Mouse (Mus musculus) embryonic facial prominence, embryonic 13.5 days (tissue): ENCODE results near the gene Prrxl1. TPM values are rescaled to one million over a fixed set of nuclear protein-coding genes. Genes with fewer than 3 reads are reported as not detected.

Experiments
- ATAC-seq: fragments of 200-750 bp; cut with Nextera tagmentation; 2 replicates; pipeline ENCODE4 v1.8.0; 2017; ENCODE audit warnings: low read depth; ENCODE audit not compliant: insufficient number of reproducible peaks, insufficient read depth, low FRiP score, low TSS enrichment
- H3K27ac ChIP-seq: fragments of 300-500 bp; sonication (generic); 2 replicates; pipeline ENCODE4 v1.5.1; 2015; ENCODE audit warnings: moderate library complexity, mild to moderate bottlenecking, inconsistent platforms
- H3K27me3 ChIP-seq: fragments of 300-500 bp; sonication (generic); 2 replicates; pipeline ENCODE4 v1.6.1; 2015; ENCODE audit warnings: mild to moderate bottlenecking, inconsistent platforms
- H3K36me3 ChIP-seq: fragments of 300-500 bp; sonication (generic); 2 replicates; pipeline ENCODE4 v1.6.1; 2015; ENCODE audit warnings: mild to moderate bottlenecking, inconsistent platforms
- H3K4me1 ChIP-seq: fragments of 300-500 bp; sonication (generic); 2 replicates; pipeline ENCODE4 v1.6.1; 2015; ENCODE audit warnings: inconsistent platforms
- H3K4me2 ChIP-seq: fragments of 300-500 bp; sonication (generic); 2 replicates; pipeline ENCODE4 v1.6.1; 2015; ENCODE audit warnings: moderate library complexity, mild to moderate bottlenecking, inconsistent platforms
- H3K4me3 ChIP-seq: fragments of 300-500 bp; sonication (generic); 2 replicates; pipeline ENCODE4 v1.5.1; 2015; ENCODE audit warnings: mild to moderate bottlenecking, inconsistent platforms
- H3K9ac ChIP-seq: fragments of 300-500 bp; sonication (generic); 2 replicates; pipeline ENCODE4 v1.6.1; 2015; ENCODE audit warnings: mild to moderate bottlenecking, inconsistent platforms
- H3K9me3 ChIP-seq: fragments of 300-500 bp; sonication (generic); 2 replicates; pipeline ENCODE4 v1.6.1; 2016; ENCODE audit warnings: inconsistent platforms
- WGBS: fragments of 180-500 bp; shearing (Covaris S2); methylation state at CpG from one replicate; pipeline ENCODE4 v1.1.7; 2015; ENCODE audit warnings: mixed read lengths; 5-methylcytosine and 5-hydroxymethylcytosine counted together
- polyA plus RNA-seq: library from polyadenylated mRNA; unstranded; fragments of >200 nt; fragmentation: Nextera tagmentation; extraction: Ambion mirVana; gene quantifications from 2 replicates; pipeline ENCODE4 v1.2.1, GENCODE M21; 2015

The Prrxl1 gene
- polyA plus RNA-seq, 1 experiment from 2014 or later, result 0.87 TPM

DNA sequence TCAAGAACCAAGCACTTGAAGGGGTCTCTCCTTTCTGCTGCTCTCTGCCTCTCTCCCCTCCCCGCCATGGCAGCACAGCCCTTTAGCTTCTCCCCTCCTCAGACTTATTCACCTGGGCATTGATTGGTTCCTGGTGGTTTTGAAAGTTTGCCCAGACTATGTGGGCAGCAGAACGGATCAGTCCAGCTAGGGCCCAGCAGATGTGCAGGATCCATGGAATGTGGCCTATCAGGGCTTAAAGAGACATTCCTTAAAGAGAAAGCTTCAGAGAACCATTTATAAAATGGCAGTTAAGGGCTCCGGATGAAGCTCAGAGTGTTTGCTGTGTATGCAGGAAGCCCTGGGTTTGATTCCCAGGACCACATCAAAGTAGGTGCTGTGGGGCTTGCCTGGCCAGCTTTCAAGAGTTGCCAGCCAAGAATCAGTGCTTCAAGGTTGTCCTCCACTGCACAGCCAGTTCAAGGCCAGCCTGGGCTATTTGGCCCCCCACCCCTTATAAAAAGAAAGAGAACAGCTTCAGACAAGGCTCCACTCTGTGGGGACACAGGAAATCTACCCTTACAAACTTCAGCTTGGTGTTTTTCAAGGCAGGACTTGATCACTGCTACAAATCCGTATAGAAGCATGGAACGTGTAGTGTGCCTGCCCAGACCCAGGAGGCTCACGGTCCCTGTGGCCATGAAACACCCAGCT lies 33.8 kb downstream of the Prrxl1 start:
- H3K4me2 ChIP-seq, result no peak overlapping the region
- no peak overlapping the region for H3K4me3 ChIP-seq
- H3K9ac ChIP-seq, result no peak overlapping the region
- no peaks in the 10 kb centered on the region for H3K4me1 ChIP-seq
- ATAC-seq, result no peak
- H3K36me3 ChIP-seq, result no peaks in the 10 kb centered on the region
- no peaks in the 10 kb centered on the region for H3K9me3 ChIP-seq
- no peak overlapping the region for H3K27ac ChIP-seq
- WGBS, result 72% methylated on average over 6 of the region's 6 CpGs
- H3K27me3 ChIP-seq, result no peaks in the 10 kb centered on the region

DNA sequence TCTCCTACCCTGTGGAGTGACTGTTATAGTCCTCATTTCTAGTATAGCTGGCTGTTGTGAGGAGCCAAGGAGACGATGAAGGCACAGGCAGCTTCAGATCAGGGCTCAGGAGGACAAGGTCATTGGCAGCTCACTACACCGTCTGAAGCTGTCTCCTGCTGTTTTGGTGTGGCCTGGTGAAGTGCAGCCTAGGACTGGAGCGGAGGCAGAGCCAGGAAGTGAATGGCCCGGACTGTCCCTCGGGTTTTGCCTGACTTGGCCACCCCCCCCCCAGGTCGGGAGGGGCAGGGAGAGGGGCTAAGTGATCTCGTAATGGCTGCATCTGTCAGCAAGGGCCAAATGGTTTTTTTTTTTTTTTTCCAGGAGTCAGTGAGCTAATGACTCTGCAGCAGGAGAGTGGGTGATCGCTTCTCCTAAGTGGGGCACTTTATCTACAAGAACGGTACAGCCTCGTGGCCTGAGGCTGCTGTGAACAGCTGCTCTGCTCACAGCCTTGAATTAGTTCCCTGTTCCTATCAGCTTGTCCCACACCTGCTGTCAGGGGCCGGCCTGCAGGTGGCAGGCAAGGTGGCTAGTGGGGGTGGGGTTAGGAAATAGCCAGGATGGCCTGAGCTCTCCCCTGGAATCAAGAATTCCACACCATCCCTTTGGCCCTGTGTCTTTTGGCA lies 34.9 kb downstream of the Prrxl1 start:
- Histone ChIP-seq H3K36me3 (no peaks in the 10 kb centered on the region), H3K4me1 (no peaks in the 10 kb centered on the region), H3K4me2 (no peak overlapping the region), H3K27ac (no peak overlapping the region), H3K27me3 (no peaks in the 10 kb centered on the region), H3K9ac (no peak overlapping the region), H3K4me3 (no peak overlapping the region), H3K9me3 (no peaks in the 10 kb centered on the region)
- 24% methylated on average over 11 of the region's 11 CpGs for WGBS
- ATAC-seq, result no peak

DNA sequence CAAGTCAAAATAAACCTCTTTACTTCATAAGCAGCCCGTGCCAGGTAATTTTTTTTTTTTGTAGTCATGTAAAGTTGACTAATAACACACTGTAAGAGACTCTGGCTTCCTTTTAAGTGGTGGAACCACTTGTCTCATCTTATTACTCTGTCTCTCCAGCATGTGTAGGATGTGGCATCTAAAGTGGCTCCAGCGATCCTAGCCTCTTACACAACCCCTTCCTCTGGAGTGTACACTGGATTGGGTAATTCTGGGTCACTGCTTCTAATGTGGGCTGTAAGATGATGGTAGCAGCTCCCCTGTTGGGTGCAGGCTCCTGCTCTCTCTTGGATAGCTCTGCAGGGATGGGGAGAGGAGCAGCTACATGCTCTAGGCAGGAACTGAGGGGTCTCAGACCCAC lies 39.3 kb downstream of the Prrxl1 start:
- ATAC-seq, result no peak
- Histone ChIP-seq H3K27ac (no peak overlapping the region), H3K9ac (no peak overlapping the region), H3K4me1 (no peaks in the 10 kb centered on the region), H3K4me3 (no peak overlapping the region), H3K36me3 (no peaks in the 10 kb centered on the region), H3K4me2 (no peak overlapping the region), H3K27me3 (no peaks in the 10 kb centered on the region), H3K9me3 (no peaks in the 10 kb centered on the region)
- 77% methylated on average over 2 of the region's 2 CpGs for WGBS

DNA sequence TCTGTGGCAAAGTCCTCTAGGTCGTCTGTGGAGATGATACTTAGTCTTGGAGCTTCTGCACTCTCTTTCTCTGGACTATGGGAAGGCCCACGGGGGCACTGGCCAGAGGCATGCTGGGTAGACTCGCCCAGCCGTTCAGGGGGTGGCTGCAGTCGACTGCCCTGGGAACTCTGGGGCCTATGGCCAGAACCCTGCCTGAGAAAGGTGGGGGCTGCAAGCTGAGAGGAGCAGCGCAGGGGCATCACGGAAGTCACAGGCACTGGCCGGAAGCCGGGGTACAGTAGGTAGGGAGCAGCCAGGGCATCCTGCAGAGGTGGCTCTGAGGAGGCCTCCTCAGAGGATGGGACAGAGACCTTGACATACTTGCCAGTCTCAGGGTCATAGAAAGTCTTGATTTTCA lies 60.6 kb downstream of the Prrxl1 start:
- H3K4me3 ChIP-seq, result no peak overlapping the region
- H3K27me3 ChIP-seq, result peaks cover 19% of the 10 kb centered on the region; the same call in 1 of the 2 replicates
- peaks cover 8% of the 10 kb centered on the region; the same call in 1 of the 2 replicates for H3K4me1 ChIP-seq
- no peak overlapping the region for H3K9ac ChIP-seq
- H3K36me3 ChIP-seq, result no peaks in the 10 kb centered on the region
- no peaks in the 10 kb centered on the region for H3K9me3 ChIP-seq
- no peak for ATAC-seq
- 79% methylated on average over 9 of the region's 9 CpGs for WGBS
- H3K4me2 ChIP-seq, result no peak overlapping the region
- no peak overlapping the region for H3K27ac ChIP-seq

DNA sequence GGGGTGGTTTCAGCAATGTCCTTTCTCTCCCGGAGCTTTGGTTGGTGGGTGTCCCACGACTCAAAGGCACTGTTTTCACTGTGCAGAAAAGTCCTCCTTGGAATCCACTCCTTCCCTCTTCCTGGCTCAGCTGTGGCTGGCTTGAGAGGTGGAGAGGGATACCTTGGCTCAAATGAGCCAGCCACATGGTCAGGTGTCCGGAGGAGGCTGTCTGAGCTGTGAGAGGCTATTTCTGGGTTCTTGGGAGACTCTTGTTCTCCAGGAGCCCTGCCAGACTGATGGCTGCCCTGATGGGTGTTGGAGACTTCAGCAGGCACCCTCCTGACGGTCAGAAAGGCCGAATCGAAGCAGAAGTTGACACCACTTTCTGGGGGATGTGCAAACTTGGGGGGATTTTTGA lies 63.9 kb downstream of the Prrxl1 start:
- no peak overlapping the region for H3K27ac ChIP-seq

DNA sequence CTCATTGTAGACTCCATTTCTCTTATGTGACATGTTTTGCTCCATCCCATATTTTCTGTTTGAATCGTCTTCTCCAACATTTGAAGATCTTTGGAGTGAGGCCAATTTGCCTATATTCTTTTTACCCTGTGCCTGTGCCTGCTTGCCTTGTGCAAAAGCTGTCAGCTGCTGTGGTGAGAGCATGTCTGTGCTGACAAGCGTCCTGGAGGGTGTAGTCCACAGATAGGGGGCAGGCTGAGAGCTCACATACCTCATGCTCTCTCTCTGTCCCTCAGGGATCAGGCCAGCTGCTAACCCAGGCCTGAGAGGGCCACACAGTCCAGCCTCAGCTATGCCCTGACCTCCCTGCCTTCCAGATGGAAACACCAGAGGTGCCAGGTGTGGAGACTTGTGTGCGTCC lies 74.0 kb downstream of the Prrxl1 start:
- 49% methylated on average over 3 of the region's 3 CpGs for WGBS

More for the DNA sequence above, 63.9 kb downstream of the Prrxl1 start:
- H3K9me3 ChIP-seq, result no peaks in the 10 kb centered on the region
- H3K36me3 ChIP-seq, result no peaks in the 10 kb centered on the region
- ATAC-seq, result no peak
- peaks cover 8% of the 10 kb centered on the region; the same call in 1 of the 2 replicates for H3K4me1 ChIP-seq
- no peak overlapping the region for H3K4me2 ChIP-seq
- peaks cover 19% of the 10 kb centered on the region; the same call in 1 of the 2 replicates for H3K27me3 ChIP-seq
- no peak overlapping the region for H3K9ac ChIP-seq
- 89% methylated on average over 6 of the region's 6 CpGs for WGBS
- H3K4me3 ChIP-seq, result no peak overlapping the region

DNA sequence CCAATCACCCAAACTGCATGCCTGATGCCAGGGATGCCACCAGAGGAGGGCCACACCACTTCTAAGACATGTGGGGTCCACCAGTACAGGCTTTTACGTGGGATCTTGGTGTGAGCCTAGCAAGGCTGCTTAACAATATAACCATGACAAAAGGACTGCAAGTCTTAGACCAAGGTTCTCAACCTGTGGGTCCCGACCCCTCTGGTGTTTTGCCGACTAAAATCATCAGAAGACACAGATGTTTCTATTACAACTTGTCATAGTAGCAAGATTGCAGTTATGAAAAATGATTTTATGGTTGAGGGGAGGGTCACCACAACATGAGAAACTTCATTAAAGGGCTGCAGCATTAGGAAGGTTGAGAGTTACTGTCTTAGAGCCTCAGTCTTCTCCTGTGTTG lies 79.4 kb downstream of the Prrxl1 start:
- H3K27ac ChIP-seq, result no peak overlapping the region
- H3K36me3 ChIP-seq, result no peaks in the 10 kb centered on the region
- H3K27me3 ChIP-seq, result 0 out of 2 replicates have a peak, but pooled peaks cover 4% of the 10 kb centered on the region
- H3K4me1 ChIP-seq, result peaks cover 7% of the 10 kb centered on the region
- 69% methylated on average over 3 of the region's 3 CpGs for WGBS
- no peak overlapping the region for H3K4me2 ChIP-seq
- no peak for ATAC-seq
- H3K9me3 ChIP-seq, result no peaks in the 10 kb centered on the region
- H3K9ac ChIP-seq, result no peak overlapping the region
- no peak overlapping the region for H3K4me3 ChIP-seq

More for the DNA sequence above, 74.0 kb downstream of the Prrxl1 start:
- H3K4me3 ChIP-seq, result no peak overlapping the region
- no peak overlapping the region for H3K4me2 ChIP-seq
- no peaks in the 10 kb centered on the region; the same call in 1 of the 2 replicates for H3K27me3 ChIP-seq
- no peak overlapping the region for H3K27ac ChIP-seq
- no peaks in the 10 kb centered on the region for H3K4me1 ChIP-seq
- no peak for ATAC-seq
- no peaks in the 10 kb centered on the region for H3K9me3 ChIP-seq
- H3K36me3 ChIP-seq, result no peaks in the 10 kb centered on the region
- no peak overlapping the region for H3K9ac ChIP-seq

DNA sequence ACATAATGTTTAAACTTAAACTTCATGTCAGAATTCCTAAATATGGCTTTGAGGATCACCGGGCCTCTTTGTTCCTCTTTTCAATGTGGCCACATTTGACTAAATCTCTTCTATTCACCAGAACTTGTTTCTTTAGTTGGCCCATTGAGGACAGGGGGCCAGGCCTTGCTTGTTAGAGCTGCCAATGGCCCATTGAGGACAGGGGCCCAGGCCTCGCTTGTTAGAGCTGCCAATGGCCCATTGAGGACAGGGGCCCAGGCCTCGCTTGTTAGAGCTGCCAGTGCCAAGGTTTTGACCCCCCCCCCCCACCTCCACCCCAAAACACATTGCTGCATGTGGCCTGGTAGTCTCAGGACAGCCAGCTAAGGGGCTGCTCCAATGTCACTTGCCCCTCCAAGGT lies 82.4 kb downstream of the Prrxl1 start:
- WGBS, result 91% methylated on average over 3 of the region's 3 CpGs
- H3K36me3 ChIP-seq, result no peaks in the 10 kb centered on the region
- H3K9me3 ChIP-seq, result no peaks in the 10 kb centered on the region
- no peak overlapping the region for H3K4me3 ChIP-seq
- no peak overlapping the region for H3K27ac ChIP-seq
- no peak for ATAC-seq
- H3K9ac ChIP-seq, result no peak overlapping the region
- H3K27me3 ChIP-seq, result 0 out of 2 replicates have a peak, but pooled peaks cover 4% of the 10 kb centered on the region
- no peak overlapping the region for H3K4me2 ChIP-seq
- peaks cover 22% of the 10 kb centered on the region for H3K4me1 ChIP-seq

DNA sequence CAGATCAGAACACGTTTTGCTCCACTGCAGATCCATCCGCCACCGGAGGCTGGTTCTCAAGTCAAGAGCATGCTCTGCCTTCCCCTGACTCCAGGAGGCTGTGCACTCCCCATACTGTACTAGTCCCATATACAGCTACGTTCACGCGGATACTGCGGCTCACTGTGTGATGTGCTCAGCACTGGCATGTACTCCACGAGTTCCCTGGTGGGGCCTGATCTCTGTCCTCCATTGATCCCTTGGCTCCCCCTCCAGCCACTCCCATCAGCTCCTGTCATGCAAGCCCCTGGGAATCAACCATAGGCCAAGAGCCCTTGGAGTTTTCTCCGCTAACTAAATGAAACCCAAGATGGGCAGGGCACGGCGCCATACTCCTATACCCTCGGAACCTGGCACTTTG lies 83.3 kb downstream of the Prrxl1 start:
- no peak overlapping the region for H3K27ac ChIP-seq
- no peak for ATAC-seq
- no peaks in the 10 kb centered on the region for H3K36me3 ChIP-seq
- peaks cover 22% of the 10 kb centered on the region for H3K4me1 ChIP-seq
- WGBS, result 90% methylated on average over 12 of the region's 12 CpGs
- no peak overlapping the region for H3K4me2 ChIP-seq
- no peaks in the 10 kb centered on the region for H3K9me3 ChIP-seq
- 0 out of 2 replicates have a peak, but pooled peaks cover 4% of the 10 kb centered on the region for H3K27me3 ChIP-seq
- no peak overlapping the region for H3K4me3 ChIP-seq
- H3K9ac ChIP-seq, result no peak overlapping the region

DNA sequence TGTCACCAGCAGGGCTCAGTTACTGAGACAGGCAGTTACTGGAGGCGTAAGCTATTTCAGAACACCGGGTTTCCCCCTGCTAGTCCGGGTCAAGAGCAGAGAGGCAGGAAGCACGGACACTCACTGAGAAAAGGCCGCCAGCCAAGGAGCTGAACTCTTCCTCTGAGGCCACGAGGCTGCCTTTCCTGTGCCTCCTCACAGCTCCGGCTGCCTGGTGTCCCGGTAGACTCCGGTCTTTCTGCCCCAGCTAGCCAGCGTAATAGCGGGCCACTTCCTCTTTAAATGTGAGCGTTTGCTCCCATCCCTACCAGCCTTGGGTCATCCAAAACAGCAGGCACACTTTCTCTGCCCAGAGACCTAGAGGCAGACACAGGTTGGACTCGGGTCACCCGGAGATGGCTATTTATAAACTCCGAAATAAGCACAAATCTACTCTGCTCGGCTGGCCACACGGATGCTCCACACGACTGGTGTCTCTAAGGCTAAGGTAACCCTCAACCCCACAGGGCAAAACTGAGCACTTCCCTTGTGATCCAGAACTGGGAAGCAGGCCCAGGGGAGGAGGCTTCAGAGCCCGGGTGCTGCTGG lies 84.1 kb downstream of the Prrxl1 start:
- Histone ChIP-seq H3K9me3 (no peaks in the 10 kb centered on the region), H3K4me3 (no peak overlapping the region), H3K4me1 (peaks cover 22% of the 10 kb centered on the region), H3K27ac (no peak overlapping the region), H3K9ac (no peak overlapping the region), H3K27me3 (0 out of 2 replicates have a peak, but pooled peaks cover 4% of the 10 kb centered on the region), H3K4me2 (peak overlapping the region; percentile 28; the same call in 1 of the 2 replicates), H3K36me3 (no peaks in the 10 kb centered on the region)
- 33% methylated on average over 19 of the region's 19 CpGs for WGBS
- ATAC-seq, result no peak

DNA sequence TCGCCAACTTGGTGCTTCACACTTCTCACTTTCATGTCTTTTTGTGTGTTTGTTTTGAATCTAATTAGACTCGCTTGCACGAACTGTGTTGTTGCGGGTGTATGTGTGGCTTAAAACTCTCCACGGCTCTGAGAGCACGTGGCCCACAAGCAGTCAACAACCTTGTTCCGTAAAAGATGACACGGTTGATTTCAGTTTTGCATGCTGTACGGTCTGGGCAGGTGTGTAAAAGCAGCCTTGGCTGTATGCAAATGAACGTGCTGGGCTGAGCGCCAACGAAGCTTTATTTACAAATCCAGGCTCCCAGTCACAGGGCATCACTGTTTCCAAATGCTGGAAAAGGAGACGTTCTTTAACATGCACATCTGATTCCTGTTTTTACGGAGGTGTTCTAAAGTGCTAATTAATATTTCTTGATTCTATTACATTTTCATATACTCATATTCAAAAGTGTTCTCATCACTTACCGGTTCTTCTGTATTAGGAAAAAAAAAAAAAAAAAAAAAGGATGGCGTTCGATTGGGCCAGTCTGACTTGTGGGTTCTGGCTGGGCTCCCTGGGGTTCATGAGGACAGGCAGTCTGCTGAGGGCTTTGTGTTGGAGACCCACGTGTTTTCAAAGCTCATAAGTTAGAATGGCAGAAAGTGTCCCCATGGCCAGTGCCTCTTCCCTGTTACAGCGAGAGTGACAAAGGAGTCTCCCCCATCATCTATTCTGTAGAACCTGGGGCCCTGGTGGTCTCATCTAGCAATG lies 85.0 kb downstream of the Prrxl1 start:
- H3K4me2 ChIP-seq, result peak overlapping the region; percentile 28; the same call in 1 of the 2 replicates
- H3K27ac ChIP-seq, result no peak overlapping the region
- H3K36me3 ChIP-seq, result no peaks in the 10 kb centered on the region
- WGBS, result 42% methylated on average over 19 of the region's 19 CpGs
- H3K9ac ChIP-seq, result no peak overlapping the region
- H3K4me3 ChIP-seq, result no peak overlapping the region
- 0 out of 2 replicates have a peak, but pooled peaks have one; percentile 33 for ATAC-seq
- peaks cover 22% of the 10 kb centered on the region for H3K4me1 ChIP-seq
- H3K27me3 ChIP-seq, result 0 out of 2 replicates have a peak, but pooled peaks cover 4% of the 10 kb centered on the region
- no peaks in the 10 kb centered on the region for H3K9me3 ChIP-seq
